Mouse (Mus musculus): ENCODE results near the gene Syce1. TPM values are rescaled to one million over a fixed set of nuclear protein-coding genes. Genes with fewer than 3 reads are reported as not detected.

The Syce1 gene
- polyA plus RNA-seq, 1 experiment from 2014 or later: 0.30 TPM

GRCm38 (mm10) chr7:140760647-140761046, 27.0 kb downstream of the Syce1 start:
- Histone ChIP-seq H3K9me3 (no peaks in the 10 kb centered on the region), H3K36me3 (no peaks in the 10 kb centered on the region), H3K4me2 (no peak overlapping the region), H3K4me1 (no peaks in the 10 kb centered on the region), H3K4me3 (replicated peaks) (no peak overlapping the region), H3K27me3 (replicated peaks) (no peaks in the 10 kb centered on the region), H3K9ac (no peak overlapping the region), H3K27ac (no peak overlapping the region)
- ATAC-seq (ENCODE audit: insufficient read depth, low FRiP score, low read depth): no peak

- H3K4me2 ChIP-seq: no peak overlapping the region
- no peaks in the 10 kb centered on the region for H3K36me3 ChIP-seq
- WGBS: 62% methylated on average over 4 of the region's 4 CpGs
- H3K4me3 ChIP-seq (replicated peaks): no peak overlapping the region
- H3K9ac ChIP-seq: no peak overlapping the region
- no peaks in the 10 kb centered on the region for H3K4me1 ChIP-seq
- no peak overlapping the region for H3K27ac ChIP-seq
- ATAC-seq (ENCODE audit: insufficient read depth, low FRiP score, low read depth): no peak
- no peaks in the 10 kb centered on the region for H3K27me3 ChIP-seq (replicated peaks)
- no peaks in the 10 kb centered on the region for H3K9me3 ChIP-seq
These were observed 31.3 kb downstream of the Syce1 start for GRCm38 (mm10) chr7:140756151-140756854.

GRCm38 (mm10) chr7:140754556-140754955, 33.1 kb downstream of the Syce1 start:
- H3K27me3 ChIP-seq (replicated peaks): no peaks in the 10 kb centered on the region
- H3K4me3 ChIP-seq (replicated peaks): no peak overlapping the region
- no peaks in the 10 kb centered on the region for H3K4me1 ChIP-seq
- no peaks in the 10 kb centered on the region for H3K9me3 ChIP-seq
- H3K4me2 ChIP-seq: no peak overlapping the region
- no peak overlapping the region for H3K27ac ChIP-seq
- no peak for ATAC-seq (ENCODE audit: insufficient read depth, low FRiP score, low read depth)
- no peak overlapping the region for H3K9ac ChIP-seq
- no peaks in the 10 kb centered on the region for H3K36me3 ChIP-seq

- no peaks in the 10 kb centered on the region for H3K36me3 ChIP-seq
- no peaks in the 10 kb centered on the region for H3K27me3 ChIP-seq (replicated peaks)
- no peaks in the 10 kb centered on the region for H3K4me1 ChIP-seq
- 70% methylated on average over 3 of the region's 3 CpGs for WGBS
- H3K9ac ChIP-seq: no peak overlapping the region
- H3K4me3 ChIP-seq (replicated peaks): no peak overlapping the region
- no peak overlapping the region for H3K4me2 ChIP-seq
- H3K27ac ChIP-seq: no peak overlapping the region
- ATAC-seq (ENCODE audit: insufficient read depth, low FRiP score, low read depth): no peak
- H3K9me3 ChIP-seq: no peaks in the 10 kb centered on the region
These were observed 38.9 kb downstream of the Syce1 start for GRCm38 (mm10) chr7:140748827-140749160.

- no peaks in the 10 kb centered on the region for H3K4me1 ChIP-seq
- no peak overlapping the region for H3K4me2 ChIP-seq
- no peaks in the 10 kb centered on the region for H3K9me3 ChIP-seq
- no peaks in the 10 kb centered on the region for H3K36me3 ChIP-seq
- no peak overlapping the region for H3K4me3 ChIP-seq (replicated peaks)
- WGBS: 74% methylated on average over 6 of the region's 6 CpGs
- no peak overlapping the region for H3K9ac ChIP-seq
- H3K27me3 ChIP-seq (replicated peaks): no peaks in the 10 kb centered on the region
- no peak overlapping the region for H3K27ac ChIP-seq
- ATAC-seq (ENCODE audit: insufficient read depth, low FRiP score, low read depth): no peak
These were observed 39.4 kb downstream of the Syce1 start for GRCm38 (mm10) chr7:140748116-140748826.

GRCm38 (mm10) chr7:140747402-140747801, 40.2 kb downstream of the Syce1 start:
- 78% methylated on average over 3 of the region's 3 CpGs for WGBS
- H3K36me3 ChIP-seq: no peaks in the 10 kb centered on the region
- ATAC-seq (ENCODE audit: insufficient read depth, low FRiP score, low read depth): no peak
- H3K27me3 ChIP-seq (replicated peaks): no peaks in the 10 kb centered on the region
- no peak overlapping the region for H3K9ac ChIP-seq
- no peak overlapping the region for H3K27ac ChIP-seq
- no peak overlapping the region for H3K4me2 ChIP-seq
- no peak overlapping the region for H3K4me3 ChIP-seq (replicated peaks)
- no peaks in the 10 kb centered on the region for H3K9me3 ChIP-seq
- H3K4me1 ChIP-seq: no peaks in the 10 kb centered on the region

- Histone ChIP-seq H3K4me2 (no peak overlapping the region), H3K9ac (no peak overlapping the region), H3K27ac (no peak overlapping the region), H3K4me1 (no peaks in the 10 kb centered on the region), H3K36me3 (no peaks in the 10 kb centered on the region), H3K4me3 (replicated peaks) (no peak overlapping the region), H3K27me3 (replicated peaks) (no peaks in the 10 kb centered on the region), H3K9me3 (no peaks in the 10 kb centered on the region)
- ATAC-seq (ENCODE audit: insufficient read depth, low FRiP score, low read depth): no peak
- 62% methylated on average over 2 of the region's 2 CpGs for WGBS
These were observed 54.5 kb downstream of the Syce1 start for GRCm38 (mm10) chr7:140733162-140733561.

Other genes with a start within 250 kb of the Syce1 start
- not detected in 2 replicates for gene Olfr538, start 220.0 kb downstream of the Syce1 start, polyA plus RNA-seq (2015; fragmentation: Nextera tagmentation; extraction: Ambion mirVana)
- gene Olfr46, start 186.6 kb downstream of the Syce1 start, polyA plus RNA-seq (2015; fragmentation: Nextera tagmentation; extraction: Ambion mirVana): not detected in 2 replicates
- gene Olfr61, start 158.9 kb downstream of the Syce1 start, polyA plus RNA-seq (2015; fragmentation: Nextera tagmentation; extraction: Ambion mirVana): not detected in 2 replicates
- gene Olfr53, start 141.4 kb downstream of the Syce1 start, polyA plus RNA-seq (2015; fragmentation: Nextera tagmentation; extraction: Ambion mirVana): not detected in 2 replicates
- 0.01 TPM in 2 replicates for gene Olfr539, start 127.9 kb downstream of the Syce1 start, polyA plus RNA-seq (2015; fragmentation: Nextera tagmentation; extraction: Ambion mirVana)
- not detected in 2 replicates for gene Olfr45, start 105.9 kb downstream of the Syce1 start, polyA plus RNA-seq (2015; fragmentation: Nextera tagmentation; extraction: Ambion mirVana)
- gene Olfr541, start 90.6 kb downstream of the Syce1 start, polyA plus RNA-seq (2015; fragmentation: Nextera tagmentation; extraction: Ambion mirVana): not detected in 2 replicates
- gene Cyp2e1, start 24.1 kb downstream of the Syce1 start, polyA plus RNA-seq (2015; fragmentation: Nextera tagmentation; extraction: Ambion mirVana): 0.18 TPM in 1 of 2 replicates, not detected in the other
- 1.5 and 1.7 TPM in 2 replicates for gene Zfp941, start 34.3 kb upstream of the Syce1 start, polyA plus RNA-seq (2015; fragmentation: Nextera tagmentation; extraction: Ambion mirVana)
- 13.9 and 23.4 TPM in 2 replicates for gene Urah, start 47.2 kb upstream of the Syce1 start, polyA plus RNA-seq (2015; fragmentation: Nextera tagmentation; extraction: Ambion mirVana)
- not detected in 2 replicates for gene Scgb1c1, start 57.7 kb upstream of the Syce1 start, polyA plus RNA-seq (2015; fragmentation: Nextera tagmentation; extraction: Ambion mirVana)
- gene Odf3, start 60.0 kb upstream of the Syce1 start, polyA plus RNA-seq (2015; fragmentation: Nextera tagmentation; extraction: Ambion mirVana): 0.17 TPM in 1 of 2 replicates, not detected in the other
- gene Gm45785, start 68.5 kb upstream of the Syce1 start, polyA plus RNA-seq (2015; fragmentation: Nextera tagmentation; extraction: Ambion mirVana): not detected in 2 replicates
- 58.0 and 62.8 TPM in 2 replicates for gene Ric8a, start 69.1 kb upstream of the Syce1 start, polyA plus RNA-seq (2015; fragmentation: Nextera tagmentation; extraction: Ambion mirVana)
- 44.7 and 50.1 TPM in 2 replicates for gene Bet1l, start 69.7 kb upstream of the Syce1 start, polyA plus RNA-seq (2015; fragmentation: Nextera tagmentation; extraction: Ambion mirVana)
- 214 and 219 TPM in 2 replicates for gene Psmd13, start 94.1 kb upstream of the Syce1 start, polyA plus RNA-seq (2015; fragmentation: Nextera tagmentation; extraction: Ambion mirVana)
- 25.7 and 28.7 TPM in 2 replicates for gene Sirt3, start 94.5 kb upstream of the Syce1 start, polyA plus RNA-seq (2015; fragmentation: Nextera tagmentation; extraction: Ambion mirVana)
- gene Cox8b, start 112.6 kb upstream of the Syce1 start, polyA plus RNA-seq (2015; fragmentation: Nextera tagmentation; extraction: Ambion mirVana): 0.76 and 2.6 TPM in 2 replicates
- gene Nlrp6, start 133.1 kb upstream of the Syce1 start, polyA plus RNA-seq (2015; fragmentation: Nextera tagmentation; extraction: Ambion mirVana): 9.9 and 13.8 TPM in 2 replicates
- 21.2 and 23.5 TPM in 2 replicates for gene Pgghg, start 153.5 kb upstream of the Syce1 start, polyA plus RNA-seq (2015; fragmentation: Nextera tagmentation; extraction: Ambion mirVana)
- gene Ifitm5, start 162.4 kb upstream of the Syce1 start, polyA plus RNA-seq (2015; fragmentation: Nextera tagmentation; extraction: Ambion mirVana): 3.2 and 3.6 TPM in 2 replicates
- gene Gm45717, start 168.1 kb upstream of the Syce1 start, polyA plus RNA-seq (2015; fragmentation: Nextera tagmentation; extraction: Ambion mirVana): 0.40 and 0.71 TPM in 2 replicates
- gene Ifitm2, start 168.1 kb upstream of the Syce1 start, polyA plus RNA-seq (2015; fragmentation: Nextera tagmentation; extraction: Ambion mirVana): 1,181 and 1,379 TPM in 2 replicates
- gene Ifitm1, start 179.4 kb upstream of the Syce1 start, polyA plus RNA-seq (2015; fragmentation: Nextera tagmentation; extraction: Ambion mirVana): 179 and 209 TPM in 2 replicates
- 368 and 413 TPM in 2 replicates for gene Ifitm3, start 222.9 kb upstream of the Syce1 start, polyA plus RNA-seq (2015; fragmentation: Nextera tagmentation; extraction: Ambion mirVana)
- gene Ifitm6, start 230.1 kb upstream of the Syce1 start, polyA plus RNA-seq (2015; fragmentation: Nextera tagmentation; extraction: Ambion mirVana): 7.6 and 8.1 TPM in 2 replicates
- gene Gm17387, start 241.3 kb upstream of the Syce1 start, polyA plus RNA-seq (2015; fragmentation: Nextera tagmentation; extraction: Ambion mirVana): not detected in 2 replicates